Mouse (Mus musculus): ENCODE data around the gene Guca1a.
"Not testable (repeated sequence)": the region's sequence is repeated elsewhere in the genome, so short reads cannot be mapped to it uniquely, and the experiment has no call there.

Gene Guca1a

GRCm38 (mm10) chr17:47400451-47400850, at the start of gene Guca1a:
TSS of gene Guca1a (minus strand) at chr17:47400584.
- DNase-seq (ENCODE audit: low read depth, low spot score) = no peak

- no peak for DNase-seq (ENCODE audit: low read depth, low spot score)
Observed at GRCm38 (mm10) chr17:47449432-47449831, 49.0 kb upstream of the Guca1a start.

GRCm38 (mm10) chr17:47448523-47449372, 48.4 kb upstream of the Guca1a start:
- no peak for DNase-seq (ENCODE audit: low read depth, low spot score)

GRCm38 (mm10) chr17:47446561-47446960, 46.2 kb upstream of the Guca1a start:
- DNase-seq (ENCODE audit: low read depth, low spot score) = no peak

GRCm38 (mm10) chr17:47446025-47446424, 45.6 kb upstream of the Guca1a start:
- DNase-seq (ENCODE audit: low read depth, low spot score) = no peak

- DNase-seq (ENCODE audit: low read depth, low spot score) = no peak
Observed at GRCm38 (mm10) chr17:47445518-47445917, 45.1 kb upstream of the Guca1a start.

GRCm38 (mm10) chr17:47444113-47444512, 43.7 kb upstream of the Guca1a start:
- DNase-seq (ENCODE audit: low read depth, low spot score) = no peak

GRCm38 (mm10) chr17:47442271-47442670, 41.9 kb upstream of the Guca1a start:
- DNase-seq (ENCODE audit: low read depth, low spot score) = no peak

GRCm38 (mm10) chr17:47441296-47442051, 41.1 kb upstream of the Guca1a start:
- no peak for DNase-seq (ENCODE audit: low read depth, low spot score)

GRCm38 (mm10) chr17:47440359-47440890, 40.0 kb upstream of the Guca1a start:
- DNase-seq (ENCODE audit: low read depth, low spot score) = no peak

GRCm38 (mm10) chr17:47439396-47440028, 39.1 kb upstream of the Guca1a start:
- DNase-seq (ENCODE audit: low read depth, low spot score) = no peak

- DNase-seq (ENCODE audit: low read depth, low spot score) = no peak
Observed at GRCm38 (mm10) chr17:47438611-47439010, 38.2 kb upstream of the Guca1a start.

- DNase-seq (ENCODE audit: low read depth, low spot score) = no peak
Observed at GRCm38 (mm10) chr17:47436907-47437547, 36.6 kb upstream of the Guca1a start, which contains the start of gene 1700001C19Rik. TSS of gene 1700001C19Rik (minus strand) at chr17:47437376.

- no peak for DNase-seq (ENCODE audit: low read depth, low spot score)
Observed at GRCm38 (mm10) chr17:47436156-47436906, 35.9 kb upstream of the Guca1a start, which contains the start of gene AI661453. TSS of gene AI661453 (plus strand) at chr17:47436615.

GRCm38 (mm10) chr17:47430815-47431214, 30.4 kb upstream of the Guca1a start:
- no peak for DNase-seq (ENCODE audit: low read depth, low spot score)

- DNase-seq (ENCODE audit: low read depth, low spot score) = no peak
Observed at GRCm38 (mm10) chr17:47428831-47429304, 28.5 kb upstream of the Guca1a start.

GRCm38 (mm10) chr17:47427316-47427715, 26.9 kb upstream of the Guca1a start:
- no peak for DNase-seq (ENCODE audit: low read depth, low spot score)

- no peak for DNase-seq (ENCODE audit: low read depth, low spot score)
Observed at GRCm38 (mm10) chr17:47424186-47424585, 23.8 kb upstream of the Guca1a start.

GRCm38 (mm10) chr17:47422616-47423015, 22.2 kb upstream of the Guca1a start:
- DNase-seq (ENCODE audit: low read depth, low spot score) = not testable (repeated sequence)

- DNase-seq (ENCODE audit: low read depth, low spot score) = no peak
Observed at GRCm38 (mm10) chr17:47421566-47421965, 21.2 kb upstream of the Guca1a start.

Data from skeletal muscle tissue, adult 2 months (tissue).